Mouse (Mus musculus): ENCODE results near the gene Agpat4. TPM values are rescaled to one million over a fixed set of nuclear protein-coding genes. Genes with fewer than 3 reads are reported as not detected.

The Agpat4 gene
- polyA plus RNA-seq, 1 experiment from 2014 or later: 45.0 TPM

- no peak overlapping the region for H3K4me2 ChIP-seq (replicated peaks)
- no peak overlapping the region for H3K4me3 ChIP-seq
- H3K27me3 ChIP-seq: no peaks in the 10 kb centered on the region
- peaks cover 48% of the 10 kb centered on the region for H3K36me3 ChIP-seq
- no peak for ATAC-seq (ENCODE audit: low FRiP score)
- no peak overlapping the region for H3K9ac ChIP-seq
- H3K4me1 ChIP-seq: peaks cover 11% of the 10 kb centered on the region
- no peaks in the 10 kb centered on the region for H3K9me3 ChIP-seq (replicated peaks)
- H3K27ac ChIP-seq: no peak overlapping the region
- WGBS: 93% methylated on average over 2 of the region's 2 CpGs
Observed at GRCm38 (mm10) chr17:12128976-12129375, 10.5 kb downstream of the Agpat4 start.

GRCm38 (mm10) chr17:12131171-12131570 lies 12.7 kb downstream of the Agpat4 start:
- no peak overlapping the region for H3K4me2 ChIP-seq (replicated peaks)
- H3K9ac ChIP-seq: no peak overlapping the region
- no peak overlapping the region for H3K4me3 ChIP-seq
- WGBS: 90% methylated on average over 5 of the region's 5 CpGs
- no peaks in the 10 kb centered on the region for H3K27me3 ChIP-seq
- H3K9me3 ChIP-seq (replicated peaks): no peaks in the 10 kb centered on the region
- H3K27ac ChIP-seq: no peak overlapping the region
- no peak for ATAC-seq (ENCODE audit: low FRiP score)
- peaks cover 34% of the 10 kb centered on the region for H3K36me3 ChIP-seq
- H3K4me1 ChIP-seq: peaks cover 11% of the 10 kb centered on the region

- Histone ChIP-seq H3K4me3 (no peak overlapping the region), H3K36me3 (peaks cover 30% of the 10 kb centered on the region), H3K27ac (no peak overlapping the region), H3K4me2 (replicated peaks) (no peak overlapping the region), H3K27me3 (no peaks in the 10 kb centered on the region), H3K9ac (no peak overlapping the region), H3K9me3 (replicated peaks) (no peaks in the 10 kb centered on the region), H3K4me1 (peaks cover 11% of the 10 kb centered on the region)
- 96% methylated on average over 7 of the region's 7 CpGs for WGBS
- ATAC-seq (ENCODE audit: low FRiP score): no peak
Observed at GRCm38 (mm10) chr17:12131581-12131980, 13.1 kb downstream of the Agpat4 start.

GRCm38 (mm10) chr17:12132904-12133303 lies 14.4 kb downstream of the Agpat4 start:
- Histone ChIP-seq H3K27ac (no peak overlapping the region), H3K36me3 (peaks cover 22% of the 10 kb centered on the region), H3K4me2 (replicated peaks) (no peak overlapping the region), H3K9ac (no peak overlapping the region), H3K27me3 (no peaks in the 10 kb centered on the region), H3K4me1 (peaks cover 7% of the 10 kb centered on the region), H3K9me3 (replicated peaks) (no peaks in the 10 kb centered on the region), H3K4me3 (no peak overlapping the region)
- 95% methylated on average over 3 of the region's 3 CpGs for WGBS
- no peak for ATAC-seq (ENCODE audit: low FRiP score)

GRCm38 (mm10) chr17:12133985-12134384 lies 15.5 kb downstream of the Agpat4 start:
- no peak for ATAC-seq (ENCODE audit: low FRiP score)
- H3K4me2 ChIP-seq (replicated peaks): no peak overlapping the region
- H3K4me1 ChIP-seq: peaks cover 2% of the 10 kb centered on the region; the same call in 1 of the 2 replicates
- H3K36me3 ChIP-seq: peaks cover 22% of the 10 kb centered on the region
- 97% methylated on average over 8 of the region's 8 CpGs for WGBS
- H3K9me3 ChIP-seq (replicated peaks): no peaks in the 10 kb centered on the region
- H3K27ac ChIP-seq: no peak overlapping the region
- no peaks in the 10 kb centered on the region for H3K27me3 ChIP-seq
- H3K4me3 ChIP-seq: no peak overlapping the region
- H3K9ac ChIP-seq: no peak overlapping the region

- Histone ChIP-seq H3K27ac (no peak overlapping the region), H3K4me1 (no peaks in the 10 kb centered on the region), H3K27me3 (no peaks in the 10 kb centered on the region), H3K9ac (no peak overlapping the region), H3K4me3 (no peak overlapping the region), H3K36me3 (peaks cover 24% of the 10 kb centered on the region), H3K4me2 (replicated peaks) (no peak overlapping the region), H3K9me3 (replicated peaks) (no peaks in the 10 kb centered on the region)
- WGBS: 95% methylated on average over 12 of the region's 12 CpGs
- ATAC-seq (ENCODE audit: low FRiP score): no peak
Observed at GRCm38 (mm10) chr17:12134975-12135633, 16.6 kb downstream of the Agpat4 start.

DNA sequence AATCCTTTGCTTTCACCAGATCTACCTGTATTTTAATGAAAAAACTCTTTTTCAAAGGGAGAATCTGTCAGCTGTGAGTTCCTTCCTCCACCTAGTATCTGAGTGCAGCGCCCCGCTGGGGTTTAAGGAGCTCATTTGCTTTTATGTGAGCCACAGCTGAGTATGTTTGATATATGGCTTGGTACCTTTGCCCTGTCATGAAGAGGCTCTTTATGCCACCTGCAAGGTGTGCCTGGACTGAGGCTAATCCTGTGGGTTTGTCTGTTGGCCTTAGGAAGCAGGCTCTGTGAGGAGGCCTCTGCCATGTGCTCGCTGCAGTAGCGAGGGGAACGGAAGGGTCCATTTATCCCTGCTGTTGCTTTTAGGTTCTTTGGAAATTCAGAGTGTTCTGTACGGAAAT lies 19.9 kb downstream of the Agpat4 start:
- H3K4me1 ChIP-seq: no peaks in the 10 kb centered on the region
- no peak overlapping the region for H3K27ac ChIP-seq
- H3K4me2 ChIP-seq (replicated peaks): no peak overlapping the region
- ATAC-seq (ENCODE audit: low FRiP score): no peak
- no peak overlapping the region for H3K4me3 ChIP-seq
- WGBS: 97% methylated on average over 6 of the region's 6 CpGs
- no peaks in the 10 kb centered on the region for H3K9me3 ChIP-seq (replicated peaks)
- no peaks in the 10 kb centered on the region for H3K27me3 ChIP-seq
- 0 out of 2 replicates have a peak, but pooled peaks cover 15% of the 10 kb centered on the region for H3K36me3 ChIP-seq
- H3K9ac ChIP-seq: no peak overlapping the region

GRCm38 (mm10) chr17:12143948-12144364 lies 25.5 kb downstream of the Agpat4 start:
- Histone ChIP-seq H3K27ac (no peak overlapping the region), H3K9me3 (replicated peaks) (no peaks in the 10 kb centered on the region), H3K4me1 (no peaks in the 10 kb centered on the region), H3K4me2 (replicated peaks) (no peak overlapping the region), H3K36me3 (0 out of 2 replicates have a peak, but pooled peaks cover 8% of the 10 kb centered on the region), H3K27me3 (no peaks in the 10 kb centered on the region), H3K4me3 (no peak overlapping the region), H3K9ac (no peak overlapping the region)
- 94% methylated on average over 5 of the region's 5 CpGs for WGBS
- no peak for ATAC-seq (ENCODE audit: low FRiP score)

DNA sequence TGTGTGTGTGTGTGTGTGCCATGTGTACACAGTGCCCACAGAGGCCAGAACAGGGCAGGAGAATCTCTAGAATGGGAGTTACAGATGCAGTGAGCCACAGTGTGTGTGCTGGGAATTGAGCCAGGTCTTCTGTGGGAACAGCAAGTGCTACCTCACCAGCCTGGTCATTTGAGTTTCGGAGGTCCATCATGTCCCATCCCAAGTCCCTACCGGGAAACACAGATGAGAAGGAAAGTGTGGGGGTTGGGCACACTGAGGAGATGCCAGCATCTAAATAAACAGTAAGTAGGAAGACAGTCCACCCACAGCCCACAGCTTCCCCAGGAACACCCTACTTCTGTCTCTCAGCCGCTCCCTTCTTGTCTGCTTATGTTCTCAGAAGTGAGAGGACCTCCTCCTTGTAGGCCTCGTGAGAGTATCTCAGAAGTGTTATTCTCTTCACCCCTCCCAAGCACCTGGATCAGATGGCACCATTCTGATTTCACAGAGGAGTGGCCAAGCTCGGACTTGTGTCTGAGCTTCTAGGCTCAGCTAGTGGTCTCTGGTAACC lies 27.7 kb downstream of the Agpat4 start:
- H3K4me3 ChIP-seq: no peak overlapping the region
- no peaks in the 10 kb centered on the region for H3K9me3 ChIP-seq (replicated peaks)
- no peak overlapping the region for H3K9ac ChIP-seq
- H3K27ac ChIP-seq: no peak overlapping the region
- H3K27me3 ChIP-seq: no peaks in the 10 kb centered on the region
- H3K4me2 ChIP-seq (replicated peaks): no peak overlapping the region
- no peaks in the 10 kb centered on the region for H3K4me1 ChIP-seq
- WGBS: 92% methylated on average over 5 of the region's 5 CpGs
- no peak for ATAC-seq (ENCODE audit: low FRiP score)
- 0 out of 2 replicates have a peak, but pooled peaks cover 4% of the 10 kb centered on the region for H3K36me3 ChIP-seq

DNA sequence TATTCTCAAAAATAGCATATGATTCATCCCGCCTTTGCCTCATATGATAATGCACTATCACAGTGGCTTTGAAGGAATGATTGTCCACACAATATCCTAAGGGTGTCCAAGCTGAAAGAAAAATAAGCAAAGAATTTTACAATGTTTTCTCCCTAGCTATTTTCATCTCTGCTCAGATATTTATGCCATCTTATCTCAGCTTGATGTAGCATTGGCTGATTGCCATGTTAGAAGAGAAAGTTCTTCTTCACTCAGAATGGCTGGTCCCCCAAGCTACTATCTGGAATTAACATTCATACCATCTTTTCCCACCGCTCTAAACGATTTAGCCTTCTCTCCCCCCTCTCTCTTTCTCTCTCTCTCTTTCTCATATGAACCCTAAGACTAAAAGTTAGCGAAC lies 29.3 kb downstream of the Agpat4 start:
- H3K27me3 ChIP-seq: no peaks in the 10 kb centered on the region
- no peak for ATAC-seq (ENCODE audit: low FRiP score)
- WGBS: 92% methylated on average over 4 of the region's 4 CpGs

GRCm38 (mm10) chr17:12149232-12149861 lies 30.8 kb downstream of the Agpat4 start:
- Histone ChIP-seq H3K27ac (no peak overlapping the region), H3K27me3 (no peaks in the 10 kb centered on the region), H3K4me1 (no peaks in the 10 kb centered on the region), H3K36me3 (peaks cover 28% of the 10 kb centered on the region), H3K9me3 (replicated peaks) (no peaks in the 10 kb centered on the region), H3K4me3 (no peak overlapping the region), H3K9ac (no peak overlapping the region), H3K4me2 (replicated peaks) (no peak overlapping the region)
- WGBS: 92% methylated on average over 6 of the region's 6 CpGs
- ATAC-seq (ENCODE audit: low FRiP score): no peak

More for the DNA sequence above, 29.3 kb downstream of the Agpat4 start:
- Histone ChIP-seq H3K4me3 (no peak overlapping the region), H3K9ac (no peak overlapping the region), H3K27ac (no peak overlapping the region), H3K4me1 (no peaks in the 10 kb centered on the region), H3K9me3 (replicated peaks) (no peaks in the 10 kb centered on the region), H3K36me3 (peaks cover 17% of the 10 kb centered on the region), H3K4me2 (replicated peaks) (no peak overlapping the region)

DNA sequence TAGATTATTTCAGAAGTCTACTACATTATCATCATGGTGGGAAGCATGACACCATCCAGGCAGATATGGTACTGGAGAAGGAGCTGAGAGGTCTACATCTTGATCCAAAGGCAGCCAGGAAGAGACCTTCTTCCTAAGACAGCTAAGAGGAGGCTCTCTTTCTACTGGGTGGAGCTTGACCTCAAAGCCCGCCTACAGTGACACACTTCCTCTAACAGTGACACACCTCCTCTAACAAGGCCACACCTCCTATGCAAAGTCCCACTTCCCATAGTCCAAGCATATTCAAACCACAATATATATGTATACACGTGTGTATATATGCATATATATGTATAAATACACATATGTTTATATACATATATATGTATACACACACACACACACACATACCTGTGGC lies 32.5 kb downstream of the Agpat4 start:
- Histone ChIP-seq H3K27me3 (no peaks in the 10 kb centered on the region), H3K4me2 (replicated peaks) (no peak overlapping the region), H3K9me3 (replicated peaks) (no peaks in the 10 kb centered on the region), H3K27ac (no peak overlapping the region), H3K9ac (no peak overlapping the region), H3K36me3 (peaks cover 32% of the 10 kb centered on the region), H3K4me3 (no peak overlapping the region), H3K4me1 (no peaks in the 10 kb centered on the region)
- no peak for ATAC-seq (ENCODE audit: low FRiP score)
- WGBS: 94% methylated on average over 2 of the region's 2 CpGs
